Mouse (Mus musculus) frontal cortex, adult (tissue): Measurements from ENCODE around the gene Ctdnep1.
"Not testable (repeated sequence)": the region's sequence is repeated elsewhere in the genome, so short reads cannot be mapped to it uniquely, and the experiment has no call there.

ENCODE experiments used
- ATAC-seq: cut with Nextera tagmentation; 2 replicates; pipeline ENCODE4 v1.9.2; 2017; ENCODE audit warnings: mild to moderate bottlenecking, moderate library complexity, mixed read lengths; ENCODE audit not compliant: low TSS enrichment

Gene Ctdnep1

DNA sequence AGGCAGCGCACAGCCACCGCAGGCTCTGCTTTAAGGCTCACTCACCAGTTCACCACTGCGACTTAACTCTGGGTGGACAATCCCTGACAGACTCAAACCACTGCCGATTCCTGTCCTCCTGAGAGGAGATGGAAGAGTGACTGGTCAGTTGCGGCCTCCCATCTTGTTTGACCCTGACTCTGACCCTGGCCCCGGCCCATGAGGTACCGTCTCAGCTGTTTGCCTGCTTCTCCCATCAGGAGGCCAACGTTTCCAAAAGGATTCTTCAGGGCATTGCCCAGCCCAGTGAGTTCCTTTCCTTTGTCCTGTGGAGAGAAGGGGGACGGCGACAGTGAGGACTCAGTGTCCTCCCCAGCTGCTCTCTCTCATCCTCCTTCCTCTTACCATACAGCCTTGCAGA is 30.0 kb downstream of the Ctdnep1 start:
- no peak for ATAC-seq

- no peak for ATAC-seq
Measured at GRCm38 (mm10) chr11:70012931-70013330, 32.0 kb downstream of the Ctdnep1 start.

DNA sequence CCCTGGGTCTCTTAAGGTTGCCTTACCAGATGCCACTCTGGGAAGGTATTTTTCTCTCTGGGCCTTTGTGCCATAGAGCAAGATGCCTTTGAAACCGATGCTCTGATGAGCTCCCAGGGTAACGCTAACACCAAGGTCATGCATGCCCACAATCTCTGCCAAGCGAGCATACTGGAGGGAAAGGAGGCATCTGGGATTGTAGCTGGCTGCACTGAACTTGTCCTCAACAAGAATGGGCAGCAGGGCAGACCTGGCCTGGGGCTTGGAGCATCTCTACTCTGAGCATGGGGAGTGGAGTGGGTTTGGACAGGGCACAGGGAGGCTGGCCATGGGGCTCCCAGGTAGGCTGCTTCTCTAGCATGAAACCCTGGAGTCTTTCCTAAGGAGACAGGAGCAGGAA is 32.5 kb downstream of the Ctdnep1 start:
- ATAC-seq, result no peak

GRCm38 (mm10) chr11:70014051-70014450 is 33.1 kb downstream of the Ctdnep1 start:
- no peak for ATAC-seq

DNA sequence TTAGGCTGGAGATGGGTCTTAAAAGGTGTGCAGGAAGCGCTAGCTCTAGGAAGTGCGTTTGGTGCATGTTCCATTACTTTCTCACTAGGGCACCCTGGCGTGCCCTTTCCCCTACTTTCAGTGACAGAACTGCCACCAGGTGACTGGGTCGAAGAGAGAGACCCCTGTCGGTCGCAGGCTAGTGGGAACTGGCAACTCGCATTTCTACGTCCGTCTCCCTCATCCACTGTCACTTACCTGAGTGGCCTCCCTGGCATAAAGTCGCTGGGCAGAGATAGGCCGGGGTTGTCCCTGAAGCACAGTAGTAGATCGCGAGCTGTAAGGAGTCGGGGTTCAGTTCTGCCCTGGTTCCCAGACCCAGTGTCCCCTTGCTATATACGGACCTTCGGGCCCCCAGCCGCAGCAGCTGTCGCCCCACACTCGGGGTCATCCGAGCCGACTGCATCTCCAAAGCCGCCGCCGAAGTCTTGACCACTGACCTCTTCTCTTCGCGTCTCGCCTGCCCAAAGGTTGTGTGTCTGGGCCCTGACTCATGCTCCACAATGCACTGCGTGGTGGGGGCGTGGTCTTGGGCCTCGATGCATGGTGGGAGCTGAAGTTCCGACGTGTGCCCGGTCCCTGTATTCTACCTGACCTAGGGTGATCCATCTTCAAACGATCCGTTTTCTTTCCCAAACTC is 34.1 kb downstream of the Ctdnep1 start, which contains the start of gene Acadvl:
Acadvl (minus strand) TSS at position 532 of the 679 bp plus-strand sequence.
- peak; percentile 78 for ATAC-seq

DNA sequence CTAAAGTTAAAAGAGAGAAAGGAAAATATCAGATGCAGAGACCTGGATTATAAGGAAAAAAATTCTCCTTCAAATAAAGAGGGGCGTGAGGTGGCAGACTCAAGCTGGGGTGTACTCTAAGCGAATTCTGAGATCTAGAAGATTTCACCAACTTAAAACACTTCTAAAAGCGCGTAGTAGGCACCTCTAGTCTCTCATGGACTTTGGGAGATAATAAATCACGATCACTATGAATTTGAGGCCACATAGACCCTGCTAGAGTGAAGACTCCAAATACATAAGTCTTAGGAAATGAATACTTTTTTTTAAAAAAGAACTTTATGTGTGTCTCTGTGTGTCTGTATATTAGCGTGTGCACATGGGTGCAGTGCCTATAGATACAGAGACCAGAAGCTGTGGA is 34.7 kb downstream of the Ctdnep1 start:
- no peak for ATAC-seq

GRCm38 (mm10) chr11:70016177-70016576 is 35.2 kb downstream of the Ctdnep1 start:
- not testable (repeated sequence) for ATAC-seq

GRCm38 (mm10) chr11:70016669-70017068 is 35.7 kb downstream of the Ctdnep1 start, which contains the start of gene Dlg4:
Gene Dlg4, plus strand, starts transcription at chr11:70016942.
- ATAC-seq, result no peak

DNA sequence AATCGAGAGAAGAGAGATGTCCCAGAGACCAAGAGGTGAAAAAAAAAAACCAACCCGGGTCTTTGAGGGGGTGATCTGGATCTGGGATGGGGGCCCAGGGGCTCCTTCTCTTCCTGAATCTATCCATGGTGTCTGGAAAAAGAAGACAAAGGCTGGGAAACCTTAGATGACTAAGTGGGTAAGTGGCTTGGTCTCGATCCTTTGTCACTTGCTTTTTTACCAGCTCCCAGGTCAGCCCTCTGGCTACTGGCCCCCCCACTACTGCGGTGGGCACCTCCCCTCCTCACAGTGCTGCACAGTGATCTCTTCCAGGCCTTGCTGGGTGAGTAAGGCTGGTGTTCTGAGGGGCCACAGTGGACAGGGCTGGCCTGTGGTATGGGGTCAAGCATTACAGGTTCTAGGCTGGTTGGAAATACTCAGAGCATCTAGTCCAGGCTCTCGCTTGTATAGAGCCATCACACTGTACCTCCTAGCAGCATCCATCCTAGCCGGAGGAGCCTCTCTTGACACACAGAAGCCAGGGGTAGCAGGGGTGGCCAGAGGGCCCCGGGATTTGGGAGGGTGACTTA is 36.3 kb downstream of the Ctdnep1 start:
- no peak for ATAC-seq

GRCm38 (mm10) chr11:70018131-70018990 is 37.4 kb downstream of the Ctdnep1 start:
- ATAC-seq, result no peak; the same call in 1 of the 2 replicates

GRCm38 (mm10) chr11:70019495-70020021 is 38.6 kb downstream of the Ctdnep1 start:
- ATAC-seq, result no peak

DNA sequence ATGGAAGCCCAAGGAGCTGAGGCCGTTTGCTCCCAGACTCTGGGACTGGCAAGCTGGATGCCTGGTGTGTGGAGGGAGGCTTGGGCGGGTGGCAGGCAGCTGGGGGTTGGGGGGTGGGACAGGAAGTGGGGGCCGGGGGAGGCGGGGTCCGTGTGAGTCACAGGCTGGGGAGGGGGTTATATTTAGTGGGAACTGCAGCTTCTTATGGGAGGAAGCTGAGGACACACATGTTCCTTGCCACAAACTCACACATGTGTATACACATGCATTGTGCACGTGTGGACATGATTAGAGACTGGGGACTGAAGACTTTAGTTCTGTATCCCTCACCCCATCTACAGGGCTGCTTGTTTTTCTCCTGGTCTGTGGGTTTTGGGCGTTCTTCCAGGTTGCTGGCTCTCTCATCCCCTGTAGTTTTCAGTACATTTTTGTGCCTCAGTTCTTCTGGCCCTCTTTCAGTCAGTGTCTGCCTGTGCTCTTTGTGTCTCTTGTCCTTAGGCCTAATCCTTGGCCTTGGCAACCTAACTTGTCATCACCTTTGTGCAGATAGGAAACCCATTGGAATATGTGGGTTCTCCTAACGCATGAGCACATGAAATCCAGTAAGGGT is 39.2 kb downstream of the Ctdnep1 start:
- ATAC-seq, result no peak

GRCm38 (mm10) chr11:70020731-70021263 is 39.8 kb downstream of the Ctdnep1 start:
- ATAC-seq, result peak; percentile 59

GRCm38 (mm10) chr11:70021264-70022132 is 40.5 kb downstream of the Ctdnep1 start:
- ATAC-seq, result peak; percentile 32

- ATAC-seq, result no peak
Measured at GRCm38 (mm10) chr11:70023481-70024150, 42.7 kb downstream of the Ctdnep1 start.

DNA sequence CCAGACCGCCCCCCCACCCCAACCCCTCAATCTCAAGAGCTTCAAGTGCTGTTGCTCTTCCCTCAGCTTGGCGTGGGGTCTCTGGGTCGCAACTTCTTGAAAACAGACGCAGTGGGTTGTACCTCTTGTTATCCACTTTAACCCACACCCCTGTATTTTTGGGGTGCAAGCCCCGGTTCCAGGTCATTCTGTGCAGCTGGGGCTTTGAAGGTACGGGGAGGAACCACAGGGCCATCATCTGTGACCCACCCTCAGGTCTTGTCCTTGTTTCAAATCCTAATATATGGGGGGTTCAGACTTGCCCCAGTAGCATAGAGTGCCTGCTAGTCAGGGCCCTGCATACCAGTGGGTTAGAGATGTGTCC is 43.2 kb downstream of the Ctdnep1 start:
- ATAC-seq, result no peak

DNA sequence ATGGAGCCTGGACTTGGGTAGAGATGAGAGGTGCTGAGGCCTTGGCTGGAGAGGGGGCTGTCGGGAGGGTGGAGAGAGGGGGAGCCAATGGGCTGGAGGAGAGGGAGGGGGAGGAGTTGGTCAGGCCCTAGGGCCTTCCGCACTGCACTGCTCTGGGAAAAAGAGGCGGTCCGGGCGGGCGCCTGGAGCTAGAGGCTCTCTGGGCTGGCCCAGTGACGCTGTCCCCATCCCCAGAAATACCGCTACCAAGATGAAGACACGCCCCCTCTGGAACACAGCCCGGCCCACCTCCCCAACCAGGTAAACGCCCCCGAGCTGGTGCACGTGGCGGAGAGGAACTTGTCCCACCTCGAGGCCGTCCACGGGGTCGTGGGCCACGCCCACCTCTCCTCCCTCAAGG is 45.7 kb downstream of the Ctdnep1 start:
- no peak for ATAC-seq

DNA sequence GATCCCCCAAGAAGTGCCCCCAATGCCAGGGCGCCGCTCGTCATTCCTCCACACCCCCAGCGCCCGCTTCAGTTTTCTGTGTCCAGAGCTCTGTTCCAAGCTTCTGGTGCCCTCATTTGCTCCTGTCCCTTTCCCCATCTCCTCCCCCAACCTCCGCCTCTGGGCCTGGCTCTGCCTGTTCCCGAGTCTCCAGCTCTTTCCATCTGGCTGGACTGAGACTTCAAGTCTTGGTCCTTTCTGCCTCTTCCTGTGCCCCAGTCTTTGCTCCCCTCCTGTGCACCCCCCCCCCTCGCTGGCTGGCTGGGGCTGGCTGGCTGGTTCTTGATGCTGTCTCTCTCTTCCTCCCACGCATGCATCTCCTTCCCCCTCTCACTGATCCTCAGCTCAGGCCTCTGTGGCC is 46.4 kb downstream of the Ctdnep1 start:
- 0 out of 2 replicates have a peak, but pooled peaks have one; percentile 5 for ATAC-seq

DNA sequence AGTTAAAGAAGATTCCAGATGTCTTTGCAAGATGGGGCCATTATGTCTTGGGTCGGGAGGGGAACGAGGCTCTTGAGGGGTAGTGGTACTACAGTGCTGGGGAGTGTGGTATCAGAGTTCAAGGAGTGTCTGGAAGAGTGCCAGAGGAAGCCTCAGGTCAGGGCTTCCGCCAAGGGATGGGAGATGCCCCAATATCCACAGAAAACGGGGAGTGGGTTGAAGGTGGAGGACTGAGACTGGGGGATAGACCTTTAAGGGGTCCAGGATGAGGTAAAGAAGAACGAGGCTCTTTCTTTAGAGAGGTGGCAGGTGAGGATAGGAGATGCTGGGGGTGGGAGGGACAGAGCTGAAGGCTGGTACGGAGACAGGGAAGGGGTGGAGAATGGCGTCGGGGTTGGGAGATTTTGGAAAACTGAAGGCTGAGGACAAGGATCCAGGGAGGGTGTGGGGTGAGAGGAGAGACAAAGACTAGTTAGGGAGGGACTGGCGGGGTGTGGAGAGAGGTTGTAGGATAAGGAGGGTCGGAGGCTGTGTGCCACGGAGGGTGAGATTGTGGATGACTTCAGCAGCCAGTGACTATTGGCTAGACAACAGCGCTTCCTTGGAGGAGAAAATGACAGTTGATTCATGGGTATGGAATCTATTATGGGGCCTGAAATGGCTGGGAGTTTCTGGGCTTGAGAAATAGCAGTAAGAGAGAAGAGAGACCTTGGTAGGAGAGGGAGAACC is 47.6 kb downstream of the Ctdnep1 start:
- no peak for ATAC-seq
